Mouse (Mus musculus): ENCODE measurements around the gene Prdm12. TPM values are rescaled to one million over a fixed set of nuclear protein-coding genes. Genes with fewer than 3 reads are reported as not detected.
"Not testable (repeated sequence)": the region's sequence is repeated elsewhere in the genome, so short reads cannot be mapped to it uniquely, and the experiment has no call there.

Prdm12 gene
- polyA plus RNA-seq, 1 experiment = not detected

GRCm38 (mm10) chr2:31640609-31641507, 1.0 kb downstream of the Prdm12 start:
- no peak for DNase-seq (ENCODE audit: low read depth, low spot score)
- 2% methylated on average over 48 of the region's 48 CpGs for WGBS

DNA sequence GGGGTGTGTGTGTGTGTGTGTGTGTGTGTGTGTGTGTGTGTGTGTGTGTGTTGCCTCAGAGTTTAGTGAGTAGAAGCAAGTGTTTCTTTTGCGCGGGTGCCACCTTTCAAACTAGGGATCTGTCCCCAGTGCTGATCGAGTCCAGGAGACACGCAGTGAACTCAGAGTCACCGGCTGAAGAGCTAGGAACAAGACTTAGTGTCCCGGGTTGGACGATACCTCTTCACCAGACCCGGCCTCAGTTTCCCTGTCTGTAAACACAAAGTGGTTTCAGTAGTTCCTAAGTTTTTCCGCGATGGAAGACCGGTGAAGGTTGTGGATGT, 1.6 kb downstream of the Prdm12 start:
- 3% methylated on average over 11 of the region's 11 CpGs for WGBS
- DNase-seq (ENCODE audit: low read depth, low spot score) = no peak

DNA sequence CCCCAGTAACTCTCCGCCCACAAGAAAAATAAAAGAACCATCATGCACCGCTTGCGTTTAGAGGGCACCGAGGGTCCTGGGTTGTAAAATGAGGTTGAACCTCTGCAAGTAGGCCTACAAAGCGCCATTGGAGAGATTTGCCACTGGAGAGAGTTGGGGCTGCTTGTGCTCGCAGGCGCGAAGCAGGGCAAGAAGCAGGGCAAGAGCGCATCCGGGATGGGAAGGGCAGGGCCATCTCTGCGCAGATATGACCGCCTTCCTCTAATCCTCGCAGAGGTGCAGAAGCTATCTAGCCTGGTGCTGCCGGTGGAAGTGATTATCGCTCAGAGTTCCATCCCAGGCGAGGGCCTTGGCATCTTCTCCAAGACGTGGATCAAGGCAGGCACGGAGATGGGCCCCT, 2.1 kb downstream of the Prdm12 start:
- no peak for DNase-seq (ENCODE audit: low read depth, low spot score)
- WGBS = 6% methylated on average over 18 of the region's 18 CpGs

DNA sequence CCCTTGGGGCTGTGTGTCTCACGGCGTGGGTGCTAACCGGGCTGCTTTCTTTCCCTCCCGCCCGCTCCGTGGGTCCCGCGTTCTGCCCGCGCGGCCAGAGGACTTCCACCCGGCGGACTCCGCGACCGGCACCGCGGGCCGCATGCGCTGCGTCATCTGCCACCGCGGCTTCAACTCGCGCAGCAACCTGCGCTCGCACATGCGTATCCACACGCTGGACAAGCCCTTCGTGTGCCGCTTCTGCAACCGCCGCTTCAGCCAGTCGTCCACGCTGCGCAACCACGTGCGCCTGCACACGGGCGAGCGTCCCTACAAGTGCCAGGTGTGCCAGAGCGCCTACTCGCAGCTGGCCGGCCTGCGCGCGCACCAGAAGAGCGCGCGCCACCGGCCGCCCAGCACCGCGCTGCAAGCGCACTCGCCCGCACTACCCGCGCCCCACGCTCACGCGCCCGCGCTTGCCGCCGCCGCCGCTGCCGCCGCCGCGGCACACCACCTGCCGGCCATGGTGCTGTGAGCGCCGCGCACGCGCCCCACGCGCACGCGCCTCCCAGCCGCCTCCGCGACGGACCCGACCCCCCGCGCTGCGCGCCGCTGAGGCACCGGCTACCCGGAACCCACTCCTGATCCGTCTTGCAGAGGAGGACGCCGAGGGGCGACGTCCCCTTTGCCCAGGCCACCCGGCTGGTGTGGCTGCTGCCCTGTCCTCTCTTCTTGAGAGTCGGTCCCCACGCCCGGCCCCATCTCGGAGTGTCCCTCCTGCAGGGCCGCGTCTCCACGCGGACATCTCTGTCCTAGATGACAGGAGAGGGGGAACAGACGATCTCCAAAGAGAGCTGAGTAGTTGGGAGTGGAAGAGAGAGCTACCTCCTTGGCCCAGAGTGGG, 14.4 kb downstream of the Prdm12 start:
- DNase-seq (ENCODE audit: low read depth, low spot score) = no peak
- under 1% methylated on average over 106 of the region's 109 CpGs for WGBS

DNA sequence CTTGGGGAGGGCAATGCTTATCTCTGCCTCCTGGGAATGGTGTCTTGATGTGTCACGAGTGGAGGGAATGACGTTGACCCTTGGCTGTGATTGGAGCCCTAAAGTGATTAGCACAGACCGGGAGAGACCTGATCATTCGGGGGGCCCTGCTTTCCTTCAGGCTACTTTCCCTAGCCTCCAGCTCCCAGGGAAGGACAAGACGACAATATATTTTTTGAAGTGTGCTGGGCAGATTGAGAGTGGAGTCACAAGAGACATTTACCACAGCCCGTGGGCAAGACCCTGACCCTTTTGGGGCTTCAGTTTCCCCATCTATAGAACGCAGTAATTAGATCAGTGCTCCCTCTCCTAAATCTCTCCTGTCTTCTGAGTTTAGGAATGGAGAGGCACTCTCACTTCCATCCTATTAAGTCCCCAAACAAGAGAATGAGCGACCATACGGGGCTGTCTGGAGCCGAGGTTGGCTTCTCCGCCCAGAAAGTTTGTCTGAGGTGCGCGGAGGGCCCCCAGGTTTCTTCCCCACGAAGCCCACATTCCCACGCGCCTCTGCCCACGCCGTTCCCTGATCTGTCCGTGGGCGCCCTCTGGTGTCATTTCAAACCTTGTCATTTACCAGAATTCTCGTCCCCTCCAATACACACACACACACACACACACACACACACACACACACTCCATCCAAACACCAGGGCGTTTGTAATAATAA, 15.2 kb downstream of the Prdm12 start:
- WGBS = 6% methylated on average over 22 of the region's 22 CpGs
- DNase-seq (ENCODE audit: low read depth, low spot score) = no peak

DNA sequence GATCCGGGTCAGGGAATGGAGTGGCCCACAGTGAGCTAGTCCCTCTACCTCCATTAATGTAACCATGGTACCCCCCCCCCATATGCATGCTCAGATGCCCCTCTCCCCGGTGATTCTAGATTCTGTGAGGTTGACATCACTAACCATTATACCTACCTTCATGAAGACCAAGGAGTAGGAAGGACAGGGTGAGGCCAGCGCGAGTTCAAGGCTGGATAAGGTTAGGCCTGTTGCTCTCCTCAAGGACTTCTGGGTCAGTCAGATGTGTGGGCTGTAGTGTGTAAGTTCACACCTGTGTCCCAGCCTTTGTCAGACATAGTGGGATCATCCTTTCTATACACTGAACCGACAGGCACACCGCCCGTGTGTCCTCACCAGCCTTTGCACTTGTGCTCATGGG, 16.5 kb downstream of the Prdm12 start:
- no peak for DNase-seq (ENCODE audit: low read depth, low spot score)
- 90% methylated on average over 7 of the region's 7 CpGs for WGBS

DNA sequence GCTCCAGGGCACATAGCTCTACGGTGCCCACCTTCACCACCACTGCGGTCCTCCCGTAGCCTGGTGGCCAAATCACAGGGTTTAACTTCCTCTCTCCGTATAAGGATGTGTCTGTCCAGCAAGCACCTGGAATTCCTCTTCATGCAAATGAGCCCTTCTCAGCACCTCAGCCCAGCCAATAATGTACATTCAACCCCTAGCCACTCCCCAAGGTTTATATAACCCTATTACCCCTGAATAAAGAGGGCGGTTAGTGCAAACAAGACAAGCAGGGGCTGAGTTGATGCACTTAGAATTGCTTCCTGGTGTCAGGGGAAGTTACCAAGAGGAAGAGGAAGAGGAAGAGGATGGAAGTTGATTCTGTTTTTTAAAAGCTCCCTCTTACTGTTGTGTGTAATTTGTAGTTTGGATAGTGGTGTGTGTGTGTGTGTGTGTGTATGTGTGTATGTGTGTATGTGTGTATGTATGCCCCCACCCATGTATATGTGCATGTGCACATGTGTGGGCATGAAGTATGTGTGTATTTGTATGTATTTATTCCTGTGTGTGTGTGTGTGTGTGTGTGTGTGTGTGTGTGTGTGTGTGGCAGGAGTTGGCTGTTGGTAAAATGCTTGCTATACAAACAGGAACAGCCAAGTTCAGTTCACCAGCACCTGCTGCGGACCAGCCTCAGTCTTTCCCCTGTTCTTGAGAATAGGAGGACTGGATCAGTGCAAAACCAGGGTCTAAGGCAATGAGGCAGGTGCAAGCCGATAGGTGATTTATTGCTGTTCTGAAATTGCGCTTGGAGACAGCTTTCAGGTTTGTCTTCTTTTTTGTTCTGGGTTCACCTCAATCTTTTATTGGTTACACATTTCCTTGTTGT, 23.3 kb downstream of the Prdm12 start:
- DNase-seq (ENCODE audit: low read depth, low spot score) = peak; percentile 54
- WGBS = 22% methylated on average over 8 of the region's 8 CpGs

DNA sequence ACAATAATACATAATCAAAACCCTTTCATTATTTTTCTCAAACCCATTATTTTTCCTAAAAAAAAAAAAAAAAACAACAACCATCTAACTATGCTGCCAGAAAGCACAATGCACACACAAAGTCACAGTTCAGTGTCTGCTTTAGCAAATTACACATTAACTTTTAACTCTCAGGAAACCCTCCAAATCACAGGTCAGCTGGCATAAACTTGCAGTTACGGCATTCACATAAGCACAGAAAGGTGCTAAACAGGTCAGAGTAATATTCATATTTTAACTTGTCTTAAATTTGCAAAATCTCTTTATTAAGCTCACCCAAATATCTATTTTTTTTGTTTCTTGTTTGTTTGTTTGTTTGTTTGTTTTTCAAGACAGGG, 24.0 kb downstream of the Prdm12 start:
- DNase-seq (ENCODE audit: low read depth, low spot score) = no peak
- 28% methylated on average over 1 of the region's 1 CpGs for WGBS

- 33% methylated on average over 4 of the region's 4 CpGs for WGBS
- no peak for DNase-seq (ENCODE audit: low read depth, low spot score)
Observed at GRCm38 (mm10) chr2:31667332-31667731, 27.5 kb downstream of the Prdm12 start.

- peak; percentile 92 for DNase-seq (ENCODE audit: low read depth, low spot score)
- WGBS = under 1% methylated on average over 27 of the region's 27 CpGs
Observed at GRCm38 (mm10) chr2:31670551-31671035, 30.8 kb downstream of the Prdm12 start, which contains the start of gene Exosc2. TSS of gene Exosc2 (plus strand) at chr2:31670715.

DNA sequence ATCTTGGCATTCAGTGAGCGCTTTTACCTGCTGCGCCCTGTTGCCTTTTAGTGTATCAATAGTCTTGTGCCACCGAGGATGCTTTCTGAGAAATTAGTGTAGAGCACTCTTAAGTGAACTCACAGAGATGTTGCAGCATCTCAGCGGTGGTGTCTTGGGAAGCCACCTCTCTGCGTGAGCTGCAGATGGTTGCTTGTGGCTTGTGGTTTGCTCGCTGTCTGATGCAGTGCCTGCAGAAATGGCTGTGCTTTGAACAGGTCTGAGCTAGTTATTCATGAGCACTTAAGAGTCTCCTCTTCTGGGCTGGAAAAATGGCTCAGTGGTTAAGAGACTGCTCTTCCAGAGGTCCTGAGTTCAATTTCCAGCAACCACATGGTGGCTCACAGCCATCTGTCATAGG, 38.8 kb downstream of the Prdm12 start:
- WGBS = 89% methylated on average over 6 of the region's 6 CpGs
- DNase-seq (ENCODE audit: low read depth, low spot score) = no peak

- DNase-seq (ENCODE audit: low read depth, low spot score) = not testable (repeated sequence)
- WGBS = 84% methylated on average over 15 of the region's 15 CpGs
Observed at GRCm38 (mm10) chr2:31681051-31681707, 41.3 kb downstream of the Prdm12 start.

DNA sequence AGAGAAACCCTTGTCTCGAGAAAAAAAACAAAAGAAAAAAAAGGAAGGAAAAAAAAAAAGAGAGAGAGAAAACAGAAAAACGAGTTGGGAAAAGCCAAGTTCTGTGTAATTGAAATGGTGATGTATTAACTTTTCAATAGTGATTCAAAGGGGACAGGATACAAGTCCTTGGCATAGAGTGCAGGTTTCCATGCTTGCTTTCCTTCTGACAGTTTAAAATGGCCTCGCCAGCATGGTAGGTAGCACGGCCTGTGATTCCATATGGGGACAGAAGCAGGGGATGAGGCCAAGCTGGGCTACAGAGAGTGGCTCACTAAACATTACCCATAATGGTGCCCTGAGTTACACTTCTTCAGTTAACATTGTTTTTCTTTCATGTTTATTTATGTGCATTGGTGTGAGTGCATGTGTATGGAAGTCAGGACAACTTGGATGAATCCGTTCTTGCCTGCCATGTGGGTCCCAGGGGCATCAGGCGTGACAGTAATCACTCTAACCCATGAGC, 41.9 kb downstream of the Prdm12 start:
- WGBS = 81% methylated on average over 6 of the region's 6 CpGs
- DNase-seq (ENCODE audit: low read depth, low spot score) = no peak

DNA sequence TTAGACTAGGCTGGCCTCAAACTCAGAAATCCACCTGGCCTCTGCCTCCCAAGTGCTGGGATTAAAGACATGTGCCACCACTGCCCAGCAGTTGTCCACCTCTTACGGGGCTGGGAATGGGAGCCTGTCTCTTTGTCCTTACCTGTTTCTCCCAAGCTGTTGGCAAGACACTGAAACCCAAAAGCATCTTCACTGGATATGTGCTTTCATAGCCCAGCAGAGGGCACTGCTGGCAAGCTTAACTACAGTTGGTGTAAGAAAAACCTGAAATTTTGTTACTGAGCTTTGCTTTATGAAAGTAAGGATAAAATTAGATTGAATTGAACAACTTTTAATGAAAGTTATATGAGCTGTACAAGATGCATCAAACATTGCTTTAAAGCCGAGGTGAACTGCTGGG, 43.8 kb downstream of the Prdm12 start:
- DNase-seq (ENCODE audit: low read depth, low spot score) = no peak
- 14% methylated on average over 2 of the region's 2 CpGs for WGBS

GRCm38 (mm10) chr2:31688074-31688925, 48.5 kb downstream of the Prdm12 start, which contains the start of gene Abl1:
TSS of gene Abl1 (plus strand) at chr2:31688376.
- peak; percentile 96 for DNase-seq (ENCODE audit: low read depth, low spot score)

DNA sequence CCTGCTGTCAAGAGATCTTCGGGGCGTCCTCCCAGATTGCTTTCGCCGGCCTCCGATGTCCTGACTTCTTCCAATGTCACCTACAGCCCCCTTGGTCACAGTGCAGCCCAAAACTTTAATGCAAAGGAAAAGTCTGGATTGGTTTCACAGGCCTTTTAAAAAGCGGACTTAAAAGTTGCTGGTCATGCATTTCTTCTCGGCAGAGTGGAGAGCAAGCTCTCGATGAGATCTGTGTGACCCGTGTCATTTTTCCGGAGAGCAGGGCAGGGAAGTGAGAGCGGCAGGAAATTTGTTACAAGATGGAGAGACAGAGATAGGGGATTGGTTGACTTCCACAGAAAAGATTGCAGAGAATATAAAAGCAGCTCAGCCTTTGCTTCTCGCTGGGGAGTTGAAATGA, 49.2 kb downstream of the Prdm12 start:
- DNase-seq (ENCODE audit: low read depth, low spot score) = no peak

More at GRCm38 (mm10) chr2:31688074-31688925, 48.5 kb downstream of the Prdm12 start, which contains the start of gene Abl1:
- under 1% methylated on average over 64 of the region's 64 CpGs for WGBS

DNA sequence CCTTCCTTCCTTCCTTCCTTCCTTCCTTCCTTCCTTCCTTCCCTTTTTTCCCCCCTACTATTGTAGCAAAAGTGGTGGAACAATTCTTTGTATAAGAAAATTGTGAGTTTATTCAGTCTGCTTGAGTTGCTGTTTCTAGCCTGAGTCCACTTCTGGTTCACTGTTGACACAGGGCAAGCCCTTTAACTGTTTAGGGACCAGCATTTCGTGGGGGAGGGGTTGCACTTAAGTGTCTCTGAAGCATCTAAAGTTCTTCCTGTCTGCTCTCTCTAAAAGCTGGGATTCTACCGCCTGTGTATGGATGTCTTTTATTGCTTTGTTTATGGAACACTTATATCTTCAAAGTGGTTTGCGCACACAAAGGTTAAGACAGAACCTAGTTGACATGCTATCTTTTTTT, 50.2 kb downstream of the Prdm12 start:
- no peak for DNase-seq (ENCODE audit: low read depth, low spot score)
- WGBS = 21% methylated on average over 3 of the region's 3 CpGs

More for the DNA sequence above, 49.2 kb downstream of the Prdm12 start:
- WGBS = under 1% methylated on average over 12 of the region's 12 CpGs
